Mouse (Mus musculus): ENCODE data around the gene Tnnc2.

DNA sequence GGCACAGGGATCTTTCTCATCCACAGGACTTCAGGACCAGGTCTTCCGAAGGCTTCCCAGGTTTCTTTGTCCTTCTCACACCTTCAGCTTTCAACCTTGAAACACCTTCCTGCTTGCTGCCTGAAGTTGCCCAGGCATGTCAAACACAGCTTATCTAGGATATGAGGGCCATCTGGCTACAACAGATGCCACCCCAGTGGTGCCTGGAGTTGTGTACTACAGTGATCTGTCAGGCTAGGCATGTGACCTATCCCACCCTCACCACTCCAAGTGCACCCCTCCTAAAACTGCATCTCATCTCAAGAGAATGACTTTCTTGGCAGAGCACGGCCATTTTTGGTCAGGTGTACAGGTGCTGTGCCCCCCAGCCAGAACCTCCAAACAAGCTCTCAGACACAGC is 18.3 kb downstream of the Tnnc2 start:
- TF ChIP-seq POLR2A (IDR thresholded peaks at IDR 0.05; ENCODE audit: borderline replicate concordance, low read depth, low read length) = no peak
- no peak for TF ChIP-seq CTCF (IDR thresholded peaks at IDR 0.05; ENCODE audit: low read depth, low read length)

Data from bone marrow macrophage, adult 2 months (primary cell).